ENCODE assay signal across 8 mouse cellular contexts in the genomic region with DNA sequence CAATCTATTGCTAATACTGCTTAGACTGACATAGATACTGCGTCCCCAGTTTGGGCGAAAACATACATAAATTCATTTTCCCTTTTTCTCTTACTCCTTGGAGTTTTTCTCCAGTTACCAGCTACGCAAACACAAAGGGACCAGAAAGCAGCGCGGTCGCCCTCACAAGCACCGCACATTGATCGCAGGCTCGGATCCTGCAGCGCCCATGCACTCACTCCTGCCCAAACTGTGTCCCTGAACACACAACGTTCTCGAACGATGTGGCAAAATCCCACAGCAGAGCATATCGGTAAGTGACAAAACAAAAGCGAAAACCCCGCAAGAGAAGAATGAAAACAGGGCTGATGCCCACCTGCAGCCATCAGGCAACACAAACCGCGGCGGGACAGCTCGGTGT. TPM values are rescaled to one million over a fixed set of nuclear protein-coding genes. Genes with fewer than 3 reads are reported as not detected.
DNase-seq lines count a peak whose midpoint lies in the region; ATAC-seq and TF ChIP-seq lines count a peak whose summit lies in the region.

No protein-coding gene starts in this region.

- no peak for TF ChIP-seq CTCF in layer of hippocampus, adult 2 months (conservative IDR thresholded peaks at IDR 0.05)

- H3K4me3 ChIP-seq in layer of hippocampus, adult 2 months: peak overlapping the region; percentile 73
- H3K4me3 ChIP-seq in embryonic facial prominence, embryonic 13.5 days: peak overlapping the region; percentile 63
- peak overlapping the region; percentile 62 for H3K4me3 ChIP-seq in intestine, embryonic 16.5 days (ENCODE audit: low read length)
- H3K4me3 ChIP-seq in midbrain, embryonic 13.5 days (replicated peaks): peak overlapping the region; percentile 63

- ATAC-seq in embryonic facial prominence, embryonic 13.5 days (ENCODE audit: insufficient number of reproducible peaks, insufficient read depth, low FRiP score, low TSS enrichment, low read depth): no peak
- peak; percentile 87 for ATAC-seq in intestine, embryonic 16.5 days
- peak; percentile 65 for ATAC-seq in midbrain, embryonic 13.5 days

- peak; percentile 8 to 12 for DNase-seq in layer of hippocampus, adult 2 months (ENCODE audit: low spot score in 2 of 2)
- no peak for DNase-seq in layer of hippocampus, postnatal 36 days
- DNase-seq in NIH3T3 (ENCODE audit: low read depth): peak; percentile 38
- DNase-seq in gastrocnemius, adult 18-20 months (ENCODE audit: low spot score): no peak
- no peak for DNase-seq in spleen, postnatal 14 days (ENCODE audit: low spot score in 2 of 2)

- H3K27me3 ChIP-seq in embryonic facial prominence, embryonic 13.5 days: no peaks in the 10 kb centered on the region
- no peaks in the 10 kb centered on the region for H3K27me3 ChIP-seq in intestine, embryonic 16.5 days (replicated peaks; ENCODE audit: control insufficient read depth, insufficient read depth, low read length)
- no peaks in the 10 kb centered on the region for H3K27me3 ChIP-seq in midbrain, embryonic 13.5 days

- H3K36me3 ChIP-seq in embryonic facial prominence, embryonic 13.5 days: peaks cover 13% of the 10 kb centered on the region
- H3K36me3 ChIP-seq in intestine, embryonic 16.5 days (ENCODE audit: control insufficient read depth, insufficient read depth, low read length): peaks cover 5% of the 10 kb centered on the region; the same call in 1 of the 2 replicates
- H3K36me3 ChIP-seq in midbrain, embryonic 13.5 days: peaks cover 14% of the 10 kb centered on the region

- peaks cover 4% of the 10 kb centered on the region; the same call in 1 of the 2 replicates for H3K9me3 ChIP-seq in embryonic facial prominence, embryonic 13.5 days
- H3K9me3 ChIP-seq in intestine, embryonic 16.5 days (ENCODE audit: control insufficient read depth, low read length): no peaks in the 10 kb centered on the region
- peaks cover 14% of the 10 kb centered on the region for H3K9me3 ChIP-seq in midbrain, embryonic 13.5 days

- peak overlapping the region; percentile 83 for H3K9ac ChIP-seq in embryonic facial prominence, embryonic 13.5 days
- peak overlapping the region; percentile 76 for H3K9ac ChIP-seq in intestine, embryonic 16.5 days (ENCODE audit: low read depth, low read length)
- peak overlapping the region; percentile 74 for H3K9ac ChIP-seq in midbrain, embryonic 13.5 days (replicated peaks)

- no peaks in the 10 kb centered on the region for H3K4me1 ChIP-seq in embryonic facial prominence, embryonic 13.5 days
- no peaks in the 10 kb centered on the region for H3K4me1 ChIP-seq in intestine, embryonic 16.5 days (ENCODE audit: control insufficient read depth, insufficient read depth, low read length)
- peaks cover 7% of the 10 kb centered on the region for H3K4me1 ChIP-seq in midbrain, embryonic 13.5 days (replicated peaks)

- H3K4me2 ChIP-seq in embryonic facial prominence, embryonic 13.5 days: peak overlapping the region; percentile 65
- H3K4me2 ChIP-seq in intestine, embryonic 16.5 days (ENCODE audit: low read depth, low read length): peak overlapping the region; percentile 61
- peak overlapping the region; percentile 67 for H3K4me2 ChIP-seq in midbrain, embryonic 13.5 days (replicated peaks)

- WGBS in embryonic facial prominence, embryonic 13.5 days: under 1% methylated on average over 20 of the region's 20 CpGs
- 1% methylated on average over 20 of the region's 20 CpGs for WGBS in intestine, embryonic 16.5 days
- 1% methylated on average over 20 of the region's 20 CpGs for WGBS in midbrain, embryonic 13.5 days

- H3K27ac ChIP-seq in layer of hippocampus, adult 2 months: peak overlapping the region; percentile 80
- peak overlapping the region; percentile 48; the same call in 1 of the 2 replicates for H3K27ac ChIP-seq in embryonic facial prominence, embryonic 13.5 days
- H3K27ac ChIP-seq in intestine, embryonic 16.5 days (ENCODE audit: low read length): 0 out of 2 replicates have a peak overlapping the region, but pooled peaks have one; percentile 59
- H3K27ac ChIP-seq in midbrain, embryonic 13.5 days: peak overlapping the region; percentile 6; the same call in 1 of the 2 replicates

RNA-seq across cellular contexts. Expression of a gene that starts 0.4 kb away (rescaled TPM):
- total RNA-seq in layer of hippocampus, adult 2 months (2021): 10 to 100 TPM; 20.8 TPM
- 10 to 100 TPM; 19.5 to 20.3 TPM for total RNA-seq in layer of hippocampus, postnatal 36 days (2021)
- 12.4 and 14.7 TPM in 2 replicates for polyA plus RNA-seq in embryonic facial prominence, embryonic 13.5 days (2015; fragmentation: Nextera tagmentation; extraction: Ambion mirVana)
- 6.5 and 7.8 TPM in 2 replicates for polyA plus RNA-seq in intestine, embryonic 16.5 days (2015; fragmentation: Nextera tagmentation; extraction: Ambion mirVana)
- 14.7 and 16.2 TPM in 2 replicates for polyA plus RNA-seq in midbrain, embryonic 13.5 days (2015; fragmentation: Nextera tagmentation; extraction: Ambion mirVana)
- total RNA-seq in gastrocnemius, adult 18-20 months (2021): 1 to 10 TPM; 5.0 TPM

RNA-seq across cellular contexts. Expression of a gene that starts 57.3 kb away (rescaled TPM):
- total RNA-seq in layer of hippocampus, adult 2 months (2021): not detected
- not detected for total RNA-seq in layer of hippocampus, postnatal 36 days (2021)
- not detected in 2 replicates for polyA plus RNA-seq in embryonic facial prominence, embryonic 13.5 days (2015; fragmentation: Nextera tagmentation; extraction: Ambion mirVana)
- polyA plus RNA-seq in intestine, embryonic 16.5 days (2015; fragmentation: Nextera tagmentation; extraction: Ambion mirVana): not detected in 2 replicates
- polyA plus RNA-seq in midbrain, embryonic 13.5 days (2015; fragmentation: Nextera tagmentation; extraction: Ambion mirVana): not detected in 2 replicates
- total RNA-seq in gastrocnemius, adult 18-20 months (2021): not detected

Comparison
In these comparisons a context has a peak if more than half of its experiments do, and no peak if none do; other contexts are left out.
1. DNase-seq: peak in layer of hippocampus, adult 2 months (2 of 2) and NIH3T3 (single experiment); none in layer of hippocampus, postnatal 36 days (0 of 2), gastrocnemius, adult 18-20 months (single experiment) and spleen, postnatal 14 days (0 of 2).
2. H3K27ac ChIP-seq: peak in every context shown above with its lines; median percentile 80 in layer of hippocampus, adult 2 months; 59 in intestine, embryonic 16.5 days; 48 in embryonic facial prominence, embryonic 13.5 days; 6 in midbrain, embryonic 13.5 days.
3. Peak in every context shown above with its lines, with median percentiles within 50 percentile points of each other: H3K4me3 ChIP-seq, H3K4me2 ChIP-seq and H3K9ac ChIP-seq.